Mouse (Mus musculus): ENCODE results near the gene Lman1l. TPM values are rescaled to one million over a fixed set of nuclear protein-coding genes. Genes with fewer than 3 reads are reported as not detected.

Lman1l gene
- not detected for total RNA-seq (2021)
- long read RNA-seq: 0 reads

GRCm38 (mm10) chr9:57620674-57621073, at the start of gene Lman1l:
Lman1l (minus strand) TSS chr9:57620774.
- no peak for DNase-seq (ENCODE audit: low spot score in 2 of 2)

GRCm38 (mm10) chr9:57669566-57669965, 49.0 kb upstream of the Lman1l start:
- DNase-seq (ENCODE audit: low spot score in 2 of 2): no peak

- no peak for DNase-seq (ENCODE audit: low spot score in 2 of 2)
These were observed 47.7 kb upstream of the Lman1l start for GRCm38 (mm10) chr9:57668277-57668676.

GRCm38 (mm10) chr9:57667817-57668216, 47.2 kb upstream of the Lman1l start:
- DNase-seq (ENCODE audit: low spot score in 2 of 2): no peak

GRCm38 (mm10) chr9:57667136-57667535, 46.6 kb upstream of the Lman1l start:
- DNase-seq (ENCODE audit: low spot score in 2 of 2): no peak

GRCm38 (mm10) chr9:57666536-57666935, 46.0 kb upstream of the Lman1l start:
- DNase-seq (ENCODE audit: low spot score in 2 of 2): no peak

- no peak for DNase-seq (ENCODE audit: low spot score in 2 of 2)
These were observed 44.0 kb upstream of the Lman1l start for GRCm38 (mm10) chr9:57664616-57665015.

- DNase-seq (ENCODE audit: low spot score in 2 of 2): no peak
These were observed 41.0 kb upstream of the Lman1l start for GRCm38 (mm10) chr9:57661552-57661951.

GRCm38 (mm10) chr9:57660501-57660900, 39.9 kb upstream of the Lman1l start:
- DNase-seq (ENCODE audit: low spot score in 2 of 2): no peak

- DNase-seq (ENCODE audit: low spot score in 2 of 2): peak; percentile 56 to 85
These were observed 39.2 kb upstream of the Lman1l start for GRCm38 (mm10) chr9:57659774-57660173.

GRCm38 (mm10) chr9:57658970-57659369, 38.4 kb upstream of the Lman1l start:
- DNase-seq (ENCODE audit: low spot score in 2 of 2): no peak

GRCm38 (mm10) chr9:57657843-57658242, 37.3 kb upstream of the Lman1l start:
- DNase-seq (ENCODE audit: low spot score in 2 of 2): no peak

- DNase-seq (ENCODE audit: low spot score in 2 of 2): peak; percentile 42 to 72
These were observed 36.2 kb upstream of the Lman1l start for GRCm38 (mm10) chr9:57656631-57657350.

GRCm38 (mm10) chr9:57655749-57656148, 35.2 kb upstream of the Lman1l start:
- peak; percentile 86 to 96 for DNase-seq (ENCODE audit: low spot score in 2 of 2)

GRCm38 (mm10) chr9:57654966-57655365, 34.4 kb upstream of the Lman1l start:
- DNase-seq (ENCODE audit: low spot score in 2 of 2): no peak

GRCm38 (mm10) chr9:57653283-57653682, 32.7 kb upstream of the Lman1l start, which contains the start of gene Csk:
Csk (minus strand) TSS chr9:57653631.
- DNase-seq (ENCODE audit: low spot score in 2 of 2): no peak

GRCm38 (mm10) chr9:57652855-57653254, 32.3 kb upstream of the Lman1l start:
- no peak for DNase-seq (ENCODE audit: low spot score in 2 of 2)

GRCm38 (mm10) chr9:57652351-57652750, 31.8 kb upstream of the Lman1l start:
- no peak for DNase-seq (ENCODE audit: low spot score in 2 of 2)

GRCm38 (mm10) chr9:57650786-57651311, 30.3 kb upstream of the Lman1l start:
- no peak for DNase-seq (ENCODE audit: low spot score in 2 of 2)

GRCm38 (mm10) chr9:57650130-57650785, 29.7 kb upstream of the Lman1l start:
- DNase-seq (ENCODE audit: low spot score in 2 of 2): no peak

GRCm38 (mm10) chr9:57647286-57648108, 26.9 kb upstream of the Lman1l start:
- DNase-seq (ENCODE audit: low spot score in 2 of 2): no peak
